In the genomic region with DNA sequence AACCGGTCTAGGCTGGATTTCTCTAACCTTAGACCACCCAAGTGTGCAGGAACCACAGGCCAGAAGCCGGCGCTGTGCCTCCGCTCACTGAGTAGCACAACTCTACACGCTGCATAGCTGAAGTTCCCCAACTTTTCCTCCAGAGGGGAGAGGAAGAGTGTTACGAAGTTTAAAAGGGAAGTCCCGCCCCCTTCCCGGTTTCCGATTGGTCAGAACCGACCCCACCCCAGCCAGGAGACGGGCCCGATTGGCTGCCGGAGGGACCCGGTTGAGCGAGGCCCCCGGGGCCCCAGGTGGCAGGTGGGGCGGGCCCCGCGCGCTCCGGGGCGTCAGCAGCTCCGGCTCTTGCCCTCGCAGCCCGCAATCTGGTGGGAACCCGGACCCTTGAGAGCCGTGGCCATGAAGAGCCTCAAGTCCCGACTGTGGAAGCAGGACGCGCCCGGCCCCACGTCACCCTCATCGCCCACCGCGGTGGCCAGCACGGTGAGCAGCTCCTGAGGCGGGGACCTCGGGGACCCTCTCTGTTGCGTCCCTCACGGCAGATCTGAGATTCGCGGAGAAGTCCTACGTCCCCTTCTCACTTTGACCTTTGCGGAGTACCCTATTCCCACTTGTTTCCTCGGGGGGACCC, we compare ENCODE assay signal across 8 mouse cellular contexts. TPM values are rescaled to one million over a fixed set of nuclear protein-coding genes. Genes with fewer than 3 reads are reported as not detected.
DNase-seq lines count a peak whose midpoint lies in the region; ATAC-seq lines count a peak whose summit lies in the region.

TSS of gene Uaca (plus strand) at position 333 of the 631 bp plus-strand sequence.

- peaks cover 9% of the 10 kb centered on the region; the same call in 1 of the 2 replicates for H3K27me3 ChIP-seq in hindbrain, embryonic 13.5 days

- peak within 1 kb of the TSS; percentile 66 for H3K27ac ChIP-seq in hindbrain, embryonic 13.5 days

- H3K9ac ChIP-seq in hindbrain, embryonic 13.5 days: peak within 1 kb of the TSS; percentile 79

- H3K9me3 ChIP-seq in hindbrain, embryonic 13.5 days: no peaks in the 10 kb centered on the region

- 1% methylated on average over 45 of the region's 45 CpGs for WGBS in hindbrain, embryonic 13.5 days

- peak; percentile 87 for DNase-seq in WW6 (ENCODE audit: low read depth, low spot score)
- peak; percentile 82 to 89 for DNase-seq in cerebellum, postnatal 25 days
- DNase-seq in frontal cortex, postnatal 36 days (ENCODE audit: low spot score in 2 of 2): peak; percentile 61 to 77
- DNase-seq in layer of hippocampus, postnatal 25 days (ENCODE audit: extremely low spot score in 1 of 2, low spot score in 1 of 2): peak; percentile 64 to 81
- peak; percentile 98 for DNase-seq in lung, postnatal 10 days
- DNase-seq in retina, postnatal 7 days (ENCODE audit: low read depth, low spot score): peak; percentile 70
- peak; percentile 82 for DNase-seq in urinary bladder, adult 2 months (ENCODE audit: low spot score)

- peak within 1 kb of the TSS; percentile 99 for H3K4me2 ChIP-seq in hindbrain, embryonic 13.5 days

- H3K4me1 ChIP-seq in hindbrain, embryonic 13.5 days (replicated peaks): peaks cover 7% of the 10 kb centered on the region; the same call in 1 of the 2 replicates

- H3K36me3 ChIP-seq in hindbrain, embryonic 13.5 days: no peaks in the 10 kb centered on the region

- ATAC-seq in hindbrain, embryonic 13.5 days (ENCODE audit: low FRiP score): peak; percentile 93

- H3K4me3 ChIP-seq in hindbrain, embryonic 13.5 days: peak within 1 kb of the TSS; percentile 71

RNA-seq across cellular contexts. Expression of gene Uaca, which starts in this region (rescaled TPM):
- 22.5 and 23.9 TPM in 2 replicates for polyA plus RNA-seq in hindbrain, embryonic 13.5 days (2015; fragmentation: Nextera tagmentation; extraction: Ambion mirVana)
- 1 to 10 TPM; 6.6 to 8.6 TPM for total RNA-seq in layer of hippocampus, postnatal 25 days (2021)
- polyA plus RNA-seq in urinary bladder, adult 2 months (2012; rRNA removed): 18.1 and 25.9 TPM in 2 replicates

Comparison
In these comparisons a context has a peak if more than half of its experiments do, and no peak if none do; other contexts are left out.
1. Peak in every context shown above with its lines: DNase-seq, ATAC-seq, H3K4me3 ChIP-seq and H3K27ac ChIP-seq.